Mouse (Mus musculus) midbrain, embryonic 12.5 days (tissue): ENCODE measurements around the gene Chsy1. TPM values are rescaled to one million over a fixed set of nuclear protein-coding genes. Genes with fewer than 3 reads are reported as not detected.
A peak's percentile ranks its signal among the peaks of the same experiment; 100 is the strongest.

Experiments
- ATAC-seq: fragments of 200-750 bp; cut with Nextera tagmentation; 2 replicates; pipeline ENCODE4 v1.8.0; 2017; ENCODE audit warnings: low read depth, moderate TSS enrichment, moderate library complexity; ENCODE audit not compliant: low FRiP score
- H3K27ac ChIP-seq: fragments of 300-500 bp; sonication (generic); replicated peaks from 2 replicates; pipeline ENCODE4 v1.5.1; 2016; ENCODE audit warnings: mild to moderate bottlenecking
- H3K27me3 ChIP-seq: fragments of 300-500 bp; sonication (generic); 2 replicates; pipeline ENCODE4 v1.6.1; 2016; ENCODE audit warnings: mild to moderate bottlenecking
- H3K36me3 ChIP-seq: fragments of 300-500 bp; sonication (generic); 2 replicates; pipeline ENCODE4 v1.6.1; 2016
- H3K4me1 ChIP-seq: fragments of 300-500 bp; sonication (generic); 2 replicates; pipeline ENCODE4 v1.6.1; 2016
- H3K4me2 ChIP-seq: fragments of 300-500 bp; sonication (generic); replicated peaks from 2 replicates; pipeline ENCODE4 v1.6.1; 2016; ENCODE audit warnings: mild to moderate bottlenecking, moderate library complexity
- H3K4me3 ChIP-seq: fragments of 300-500 bp; sonication (generic); 2 replicates; pipeline ENCODE4 v1.5.1; 2016; ENCODE audit warnings: mild to moderate bottlenecking
- H3K9ac ChIP-seq: fragments of 300-500 bp; sonication (generic); replicated peaks from 2 replicates; pipeline ENCODE4 v1.6.1; 2016; ENCODE audit warnings: mild to moderate bottlenecking, moderate library complexity
- H3K9me3 ChIP-seq: fragments of 300-500 bp; sonication (generic); 2 replicates; pipeline ENCODE4 v1.6.1; 2016; ENCODE audit warnings: mild to moderate bottlenecking
- WGBS: fragments of 180-500 bp; shearing (Covaris S2); methylation state at CpG from one replicate; pipeline ENCODE4 v1.1.7; 2016; 5-methylcytosine and 5-hydroxymethylcytosine counted together
- polyA plus RNA-seq: library from polyadenylated mRNA; unstranded; fragments of >200 nt; fragmentation: Nextera tagmentation; extraction: Ambion mirVana; gene quantifications from 2 replicates; pipeline ENCODE4 v1.2.1, GENCODE M21; 2016

Chsy1 gene
- polyA plus RNA-seq, 1 experiment from 2014 or later: 13.2 TPM

GRCm38 (mm10) chr7:66200791-66201450, 91.6 kb downstream of the Chsy1 start:
- WGBS: 61% methylated on average over 8 of the region's 8 CpGs
- no peaks in the 10 kb centered on the region for H3K27me3 ChIP-seq
- no peak overlapping the region for H3K9ac ChIP-seq
- H3K4me3 ChIP-seq: no peak overlapping the region
- H3K4me1 ChIP-seq: 0 out of 2 replicates have a peak, but pooled peaks cover 4% of the 10 kb centered on the region
- no peak overlapping the region for H3K27ac ChIP-seq
- no peak for ATAC-seq
- 0 out of 2 replicates have a peak, but pooled peaks cover 6% of the 10 kb centered on the region for H3K9me3 ChIP-seq
- no peaks in the 10 kb centered on the region for H3K36me3 ChIP-seq
- H3K4me2 ChIP-seq: no peak overlapping the region

GRCm38 (mm10) chr7:66201657-66202056, 92.3 kb downstream of the Chsy1 start:
- no peak for ATAC-seq
- WGBS: 86% methylated on average over 2 of the region's 2 CpGs
- H3K4me3 ChIP-seq: no peak overlapping the region

GRCm38 (mm10) chr7:66209920-66210319, 100.6 kb downstream of the Chsy1 start:
- Histone ChIP-seq H3K36me3 (no peaks in the 10 kb centered on the region), H3K27me3 (no peaks in the 10 kb centered on the region), H3K9ac (no peak overlapping the region), H3K4me2 (no peak overlapping the region), H3K27ac (no peak overlapping the region), H3K4me3 (no peak overlapping the region), H3K4me1 (no peaks in the 10 kb centered on the region), H3K9me3 (0 out of 2 replicates have a peak, but pooled peaks cover 3% of the 10 kb centered on the region)
- no peak for ATAC-seq
- 84% methylated on average over 2 of the region's 2 CpGs for WGBS

More at GRCm38 (mm10) chr7:66201657-66202056, 92.3 kb downstream of the Chsy1 start:
- H3K4me2 ChIP-seq: no peak overlapping the region
- 0 out of 2 replicates have a peak, but pooled peaks cover 6% of the 10 kb centered on the region for H3K9me3 ChIP-seq
- no peak overlapping the region for H3K9ac ChIP-seq
- no peak overlapping the region for H3K27ac ChIP-seq
- no peaks in the 10 kb centered on the region for H3K27me3 ChIP-seq
- no peaks in the 10 kb centered on the region for H3K36me3 ChIP-seq
- 0 out of 2 replicates have a peak, but pooled peaks cover 4% of the 10 kb centered on the region for H3K4me1 ChIP-seq

- no peak overlapping the region for H3K9ac ChIP-seq
- no peak for ATAC-seq
- no peak overlapping the region for H3K4me2 ChIP-seq
- no peak overlapping the region for H3K4me3 ChIP-seq
- H3K9me3 ChIP-seq: no peaks in the 10 kb centered on the region
- H3K4me1 ChIP-seq: peaks cover 10% of the 10 kb centered on the region
- H3K36me3 ChIP-seq: no peaks in the 10 kb centered on the region
- no peaks in the 10 kb centered on the region for H3K27me3 ChIP-seq
- 72% methylated on average over 1 of the region's 1 CpGs for WGBS
- no peak overlapping the region for H3K27ac ChIP-seq
These were observed 103.6 kb downstream of the Chsy1 start for GRCm38 (mm10) chr7:66212887-66213286.

GRCm38 (mm10) chr7:66214477-66214876, 105.2 kb downstream of the Chsy1 start:
- H3K9ac ChIP-seq: no peak overlapping the region
- no peak overlapping the region for H3K4me2 ChIP-seq
- no peak for ATAC-seq
- H3K9me3 ChIP-seq: no peaks in the 10 kb centered on the region
- no peaks in the 10 kb centered on the region for H3K36me3 ChIP-seq
- no peak overlapping the region for H3K4me3 ChIP-seq
- peaks cover 22% of the 10 kb centered on the region for H3K4me1 ChIP-seq
- H3K27me3 ChIP-seq: no peaks in the 10 kb centered on the region
- H3K27ac ChIP-seq: no peak overlapping the region
- WGBS: 84% methylated on average over 6 of the region's 6 CpGs

GRCm38 (mm10) chr7:66215911-66216310, 106.6 kb downstream of the Chsy1 start:
- Histone ChIP-seq H3K9me3 (no peaks in the 10 kb centered on the region), H3K27me3 (no peaks in the 10 kb centered on the region), H3K27ac (no peak overlapping the region), H3K4me3 (no peak overlapping the region), H3K9ac (no peak overlapping the region), H3K36me3 (no peaks in the 10 kb centered on the region), H3K4me2 (no peak overlapping the region), H3K4me1 (peaks cover 22% of the 10 kb centered on the region)
- WGBS: 83% methylated on average over 1 of the region's 1 CpGs
- no peak for ATAC-seq

- no peak overlapping the region for H3K4me3 ChIP-seq
- no peaks in the 10 kb centered on the region for H3K36me3 ChIP-seq
- H3K4me2 ChIP-seq: no peak overlapping the region
- no peak overlapping the region for H3K9ac ChIP-seq
- no peaks in the 10 kb centered on the region for H3K9me3 ChIP-seq
- WGBS: 82% methylated on average over 7 of the region's 7 CpGs
- no peaks in the 10 kb centered on the region; the same call in 1 of the 2 replicates for H3K27me3 ChIP-seq
- ATAC-seq: no peak
- peaks cover 22% of the 10 kb centered on the region for H3K4me1 ChIP-seq
- no peak overlapping the region for H3K27ac ChIP-seq
These were observed 107.7 kb downstream of the Chsy1 start for GRCm38 (mm10) chr7:66217011-66217410.

- Histone ChIP-seq H3K4me2 (no peak overlapping the region), H3K9me3 (no peaks in the 10 kb centered on the region), H3K27ac (no peak overlapping the region), H3K36me3 (no peaks in the 10 kb centered on the region), H3K4me1 (peaks cover 24% of the 10 kb centered on the region), H3K9ac (no peak overlapping the region), H3K4me3 (no peak overlapping the region), H3K27me3 (no peaks in the 10 kb centered on the region; the same call in 1 of the 2 replicates)
- 54% methylated on average over 7 of the region's 7 CpGs for WGBS
- ATAC-seq: no peak
These were observed 108.3 kb downstream of the Chsy1 start for GRCm38 (mm10) chr7:66217531-66218094.

- Histone ChIP-seq H3K9ac (no peak overlapping the region), H3K27ac (0 out of 2 replicates have a peak overlapping the region, but pooled peaks have one; percentile 22), H3K27me3 (no peaks in the 10 kb centered on the region; the same call in 1 of the 2 replicates), H3K4me1 (peaks cover 27% of the 10 kb centered on the region), H3K9me3 (no peaks in the 10 kb centered on the region), H3K4me2 (no peak overlapping the region), H3K36me3 (no peaks in the 10 kb centered on the region), H3K4me3 (no peak overlapping the region)
- ATAC-seq: no peak
- WGBS: 46% methylated on average over 9 of the region's 9 CpGs
These were observed 109.1 kb downstream of the Chsy1 start for GRCm38 (mm10) chr7:66218193-66219014.

- Histone ChIP-seq H3K27ac (no peak overlapping the region), H3K4me1 (peaks cover 27% of the 10 kb centered on the region), H3K36me3 (no peaks in the 10 kb centered on the region), H3K4me2 (no peak overlapping the region), H3K4me3 (no peak overlapping the region), H3K9ac (no peak overlapping the region), H3K9me3 (no peaks in the 10 kb centered on the region), H3K27me3 (no peaks in the 10 kb centered on the region; the same call in 1 of the 2 replicates)
- WGBS: 83% methylated on average over 4 of the region's 4 CpGs
- ATAC-seq: no peak
These were observed 109.9 kb downstream of the Chsy1 start for GRCm38 (mm10) chr7:66219028-66219793.

- 70% methylated on average over 4 of the region's 4 CpGs for WGBS
- Histone ChIP-seq H3K9me3 (no peaks in the 10 kb centered on the region), H3K27me3 (no peaks in the 10 kb centered on the region; the same call in 1 of the 2 replicates), H3K4me3 (no peak overlapping the region), H3K9ac (no peak overlapping the region), H3K36me3 (no peaks in the 10 kb centered on the region), H3K4me1 (peaks cover 27% of the 10 kb centered on the region), H3K4me2 (no peak overlapping the region), H3K27ac (no peak overlapping the region)
- ATAC-seq: no peak
These were observed 110.5 kb downstream of the Chsy1 start for GRCm38 (mm10) chr7:66219794-66220227.
